Mouse (Mus musculus): ENCODE data around the gene Id2. TPM values are rescaled to one million over a fixed set of nuclear protein-coding genes. Genes with fewer than 3 reads are reported as not detected.

The Id2 gene
- polyA plus RNA-seq, 1 experiment from 2014 or later, result 371 TPM

DNA sequence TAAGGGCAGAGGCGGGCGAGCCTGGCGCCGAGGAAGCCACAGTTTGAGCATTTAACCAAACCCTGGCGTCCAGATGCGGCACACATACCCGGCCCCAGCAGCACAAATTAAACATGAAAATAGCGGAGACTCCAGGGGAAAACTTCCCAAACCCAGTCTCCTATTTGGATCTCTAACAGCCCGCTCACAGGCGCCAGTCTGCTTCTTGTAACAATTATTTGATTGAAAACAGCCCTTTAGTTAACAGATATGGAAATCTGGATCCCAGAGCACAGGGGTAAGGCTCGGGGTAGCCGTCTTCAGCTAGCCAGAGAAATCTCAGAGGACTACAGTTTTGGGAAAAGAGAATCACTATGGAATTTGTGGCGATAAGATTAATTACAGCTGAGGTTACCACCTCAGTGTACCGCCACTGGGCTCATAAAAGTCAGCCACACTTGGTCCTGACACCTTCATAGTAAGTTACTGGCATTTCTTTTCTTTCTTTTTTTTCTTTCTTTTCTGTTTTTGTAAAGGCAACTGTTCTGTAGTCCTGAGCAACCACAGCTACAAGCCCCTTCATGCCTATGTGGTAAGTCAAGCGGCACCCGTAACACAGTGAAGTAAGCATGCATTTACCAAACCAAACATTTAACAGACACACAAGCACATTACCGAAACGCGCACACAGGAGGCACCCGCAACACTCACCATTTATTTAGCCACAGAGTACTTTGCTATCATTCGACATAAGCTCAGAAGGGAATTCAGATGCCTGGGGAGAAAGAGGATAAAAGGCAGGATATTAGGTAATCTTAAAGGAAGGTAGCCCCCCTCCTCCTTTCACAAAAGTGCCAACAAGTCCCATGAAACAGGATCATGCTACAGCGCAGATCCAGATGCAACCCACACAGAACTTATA is 2.1 kb downstream of the Id2 start:
- peak overlapping the region; percentile 74 for H3K27ac ChIP-seq (ENCODE audit: low read depth, low read length)
- peaks cover 35% of the 10 kb centered on the region for H3K4me1 ChIP-seq (ENCODE audit: control insufficient read depth, insufficient read depth, low read length)
- peak overlapping the region; percentile 67 for H3K9ac ChIP-seq (replicated peaks; ENCODE audit: low read depth, low read length)
- peak overlapping the region; percentile 71 for H3K4me3 ChIP-seq (ENCODE audit: low read depth, low read length)
- H3K36me3 ChIP-seq (ENCODE audit: control insufficient read depth, insufficient read depth, low read length), result no peaks in the 10 kb centered on the region
- no peak for ATAC-seq (ENCODE audit: low read depth)
- no peaks in the 10 kb centered on the region for H3K9me3 ChIP-seq (ENCODE audit: control insufficient read depth, low read length)
- H3K4me2 ChIP-seq (ENCODE audit: low read depth, low read length), result peak overlapping the region; percentile 91
- under 1% methylated on average over 22 of the region's 22 CpGs for WGBS
- H3K27me3 ChIP-seq (ENCODE audit: control insufficient read depth, insufficient read depth, low read length), result no peaks in the 10 kb centered on the region

DNA sequence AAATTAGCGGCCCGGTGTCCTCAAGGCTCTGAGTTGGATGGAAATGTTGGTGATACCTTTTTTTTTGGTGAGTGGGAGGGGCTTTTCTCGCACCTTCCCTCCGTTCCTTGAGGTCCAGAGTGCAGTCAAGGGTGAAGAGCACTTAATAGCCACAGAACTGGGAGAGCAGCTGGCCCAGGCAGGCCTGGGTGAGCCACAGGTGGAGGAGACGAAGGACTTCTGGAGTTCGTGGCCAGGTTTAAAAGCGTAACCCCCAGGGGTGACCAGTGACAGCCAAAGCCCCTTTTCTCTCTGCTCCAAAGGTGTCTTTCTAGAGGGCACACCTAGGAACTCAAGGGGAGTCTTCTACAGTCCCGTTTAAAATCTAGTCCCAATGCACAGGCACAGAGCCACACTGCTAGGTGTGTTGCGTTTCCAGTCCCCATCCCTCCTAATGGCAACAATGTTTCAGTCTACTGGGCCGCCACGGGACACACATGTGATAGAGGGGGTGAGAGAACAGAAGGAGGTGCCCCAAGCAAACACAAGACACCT is 3.6 kb downstream of the Id2 start:
- H3K4me3 ChIP-seq (ENCODE audit: low read depth, low read length), result peak overlapping the region; percentile 31
- peaks cover 31% of the 10 kb centered on the region for H3K4me1 ChIP-seq (ENCODE audit: control insufficient read depth, insufficient read depth, low read length)
- no peak overlapping the region for H3K27ac ChIP-seq (ENCODE audit: low read depth, low read length)
- H3K27me3 ChIP-seq (ENCODE audit: control insufficient read depth, insufficient read depth, low read length), result no peaks in the 10 kb centered on the region
- no peaks in the 10 kb centered on the region for H3K36me3 ChIP-seq (ENCODE audit: control insufficient read depth, insufficient read depth, low read length)
- H3K9me3 ChIP-seq (ENCODE audit: control insufficient read depth, low read length), result no peaks in the 10 kb centered on the region
- no peak for ATAC-seq (ENCODE audit: low read depth)
- peak overlapping the region; percentile 59 for H3K4me2 ChIP-seq (ENCODE audit: low read depth, low read length)
- peak overlapping the region; percentile 45 for H3K9ac ChIP-seq (replicated peaks; ENCODE audit: low read depth, low read length)
- 11% methylated on average over 11 of the region's 11 CpGs for WGBS

DNA sequence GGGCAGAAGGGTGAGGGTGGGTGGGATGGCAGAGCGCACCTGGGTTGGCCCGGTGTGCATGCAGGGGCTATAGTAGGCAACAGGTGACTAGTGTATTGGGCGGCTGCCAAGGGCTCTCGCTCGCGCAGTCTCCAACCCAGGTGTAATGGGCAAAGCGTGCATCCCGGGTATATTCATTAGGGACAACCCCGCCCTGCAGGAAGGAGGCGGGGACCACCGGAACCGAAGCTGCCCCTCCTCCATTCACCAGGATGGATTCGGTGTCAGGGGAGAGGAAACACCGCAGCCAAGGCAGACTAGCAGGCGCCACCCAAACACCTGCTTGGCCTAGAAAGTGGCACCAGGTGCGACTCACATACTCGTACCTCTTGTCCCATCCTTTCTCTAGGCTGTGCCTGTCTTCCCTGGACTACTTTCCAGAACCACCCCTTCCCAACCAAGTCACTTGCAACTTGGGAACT is 4.2 kb downstream of the Id2 start:
- Histone ChIP-seq H3K27me3 (ENCODE audit: control insufficient read depth, insufficient read depth, low read length) (no peaks in the 10 kb centered on the region), H3K27ac (ENCODE audit: low read depth, low read length) (no peak overlapping the region), H3K9ac (replicated peaks; ENCODE audit: low read depth, low read length) (0 out of 2 replicates have a peak overlapping the region, but pooled peaks have one; percentile 28), H3K4me3 (ENCODE audit: low read depth, low read length) (peak overlapping the region; percentile 31), H3K4me1 (ENCODE audit: control insufficient read depth, insufficient read depth, low read length) (peaks cover 28% of the 10 kb centered on the region), H3K9me3 (ENCODE audit: control insufficient read depth, low read length) (no peaks in the 10 kb centered on the region), H3K4me2 (ENCODE audit: low read depth, low read length) (peak overlapping the region; percentile 59), H3K36me3 (ENCODE audit: control insufficient read depth, insufficient read depth, low read length) (no peaks in the 10 kb centered on the region)
- WGBS, result 2% methylated on average over 17 of the region's 17 CpGs
- no peak for ATAC-seq (ENCODE audit: low read depth)

DNA sequence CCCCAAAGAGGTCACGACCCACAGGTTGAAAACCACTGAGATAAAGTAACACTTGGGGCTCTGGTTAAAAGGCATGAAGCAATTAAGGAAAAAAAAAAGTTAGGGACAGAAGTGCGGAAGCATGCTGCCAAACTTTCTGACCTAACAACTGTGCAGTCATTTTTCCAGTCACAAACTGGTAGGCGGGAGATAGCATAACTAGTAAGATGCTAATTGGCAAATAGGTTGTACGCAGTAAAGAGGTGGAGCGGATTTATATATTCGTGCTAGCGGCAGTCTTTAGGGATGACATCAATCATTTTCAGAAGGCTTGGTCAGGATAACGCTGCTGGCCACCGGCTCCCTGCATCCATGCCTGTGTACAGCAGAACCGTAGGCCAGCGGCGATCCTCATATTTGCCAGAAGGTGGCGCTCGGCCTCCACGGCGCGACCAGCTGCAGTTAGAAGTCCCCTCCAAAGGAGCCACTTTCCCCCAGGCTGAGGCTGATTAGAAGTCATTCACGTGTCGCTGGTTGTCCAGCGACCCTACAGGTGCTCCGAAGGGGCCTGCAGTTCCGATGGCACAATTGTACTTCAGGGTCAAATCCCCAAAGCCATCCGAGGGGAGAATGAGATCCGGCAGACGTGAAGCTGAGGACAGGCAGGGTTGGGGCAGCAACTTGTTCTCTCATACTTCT is 4.8 kb downstream of the Id2 start:
- peak overlapping the region; percentile 59 for H3K4me2 ChIP-seq (ENCODE audit: low read depth, low read length)
- H3K9me3 ChIP-seq (ENCODE audit: control insufficient read depth, low read length), result no peaks in the 10 kb centered on the region
- WGBS, result 9% methylated on average over 25 of the region's 25 CpGs
- H3K4me1 ChIP-seq (ENCODE audit: control insufficient read depth, insufficient read depth, low read length), result peaks cover 22% of the 10 kb centered on the region
- H3K4me3 ChIP-seq (ENCODE audit: low read depth, low read length), result peak overlapping the region; percentile 31; the same call in 1 of the 2 replicates
- 0 out of 2 replicates have a peak overlapping the region, but pooled peaks have one; percentile 28 for H3K9ac ChIP-seq (replicated peaks; ENCODE audit: low read depth, low read length)
- no peaks in the 10 kb centered on the region for H3K27me3 ChIP-seq (ENCODE audit: control insufficient read depth, insufficient read depth, low read length)
- peak; percentile 60 for ATAC-seq (ENCODE audit: low read depth)
- no peaks in the 10 kb centered on the region for H3K36me3 ChIP-seq (ENCODE audit: control insufficient read depth, insufficient read depth, low read length)
- H3K27ac ChIP-seq (ENCODE audit: low read depth, low read length), result no peak overlapping the region

DNA sequence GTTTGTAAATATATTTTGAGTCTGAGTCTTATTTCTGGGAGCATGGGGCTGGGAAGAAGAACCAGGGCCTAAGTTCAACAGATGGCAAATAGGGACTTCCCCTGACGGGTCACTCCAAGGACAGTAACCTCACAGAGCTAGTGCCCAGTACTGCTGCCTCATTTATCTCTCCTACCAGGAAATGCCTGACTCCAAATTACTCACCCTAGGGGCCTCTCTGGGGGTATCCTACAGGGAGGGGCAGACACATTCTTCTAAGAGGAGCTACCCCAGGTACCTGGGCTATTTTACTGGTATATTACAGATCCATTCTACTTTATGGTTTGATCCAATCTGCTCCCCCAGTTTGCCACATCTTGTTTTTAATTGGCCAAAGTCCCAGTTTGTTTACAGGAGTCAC is 7.5 kb downstream of the Id2 start:
- no peak for ATAC-seq (ENCODE audit: low read depth)
- peaks cover 15% of the 10 kb centered on the region for H3K4me1 ChIP-seq (ENCODE audit: control insufficient read depth, insufficient read depth, low read length)
- 64% methylated on average over 1 of the region's 1 CpGs for WGBS
- H3K4me3 ChIP-seq (ENCODE audit: low read depth, low read length), result no peak overlapping the region
- H3K4me2 ChIP-seq (ENCODE audit: low read depth, low read length), result no peak overlapping the region
- no peak overlapping the region for H3K27ac ChIP-seq (ENCODE audit: low read depth, low read length)
- no peaks in the 10 kb centered on the region for H3K36me3 ChIP-seq (ENCODE audit: control insufficient read depth, insufficient read depth, low read length)
- no peaks in the 10 kb centered on the region for H3K27me3 ChIP-seq (ENCODE audit: control insufficient read depth, insufficient read depth, low read length)
- no peak overlapping the region for H3K9ac ChIP-seq (replicated peaks; ENCODE audit: low read depth, low read length)
- H3K9me3 ChIP-seq (ENCODE audit: control insufficient read depth, low read length), result no peaks in the 10 kb centered on the region

DNA sequence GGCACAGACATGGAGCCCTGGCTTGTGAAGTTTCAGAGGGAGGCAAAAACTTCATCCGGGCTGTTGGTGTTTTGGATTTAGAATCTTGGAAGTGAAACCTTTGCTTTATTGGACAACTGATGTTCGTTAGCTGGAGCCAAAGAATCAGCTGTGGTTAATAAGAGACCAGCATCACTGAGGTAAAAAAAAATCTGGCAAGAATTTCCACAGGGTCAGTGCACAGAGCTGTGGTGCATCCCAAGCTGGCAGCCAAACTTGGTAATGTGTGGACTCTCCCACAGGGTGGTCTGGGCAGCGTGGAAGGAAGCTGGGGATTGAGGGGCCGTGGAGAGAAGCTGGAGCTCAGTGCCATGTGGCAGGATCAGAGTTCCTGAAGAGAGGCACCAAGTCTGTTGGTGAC is 10.0 kb downstream of the Id2 start:
- no peak overlapping the region for H3K9ac ChIP-seq (replicated peaks; ENCODE audit: low read depth, low read length)
- H3K4me2 ChIP-seq (ENCODE audit: low read depth, low read length), result no peak overlapping the region
- H3K4me1 ChIP-seq (ENCODE audit: control insufficient read depth, insufficient read depth, low read length), result no peaks in the 10 kb centered on the region
- ATAC-seq (ENCODE audit: low read depth), result no peak
- H3K27me3 ChIP-seq (ENCODE audit: control insufficient read depth, insufficient read depth, low read length), result no peaks in the 10 kb centered on the region
- H3K9me3 ChIP-seq (ENCODE audit: control insufficient read depth, low read length), result no peaks in the 10 kb centered on the region
- H3K4me3 ChIP-seq (ENCODE audit: low read depth, low read length), result no peak overlapping the region
- no peak overlapping the region for H3K27ac ChIP-seq (ENCODE audit: low read depth, low read length)
- no peaks in the 10 kb centered on the region for H3K36me3 ChIP-seq (ENCODE audit: control insufficient read depth, insufficient read depth, low read length)
- 68% methylated on average over 4 of the region's 4 CpGs for WGBS

DNA sequence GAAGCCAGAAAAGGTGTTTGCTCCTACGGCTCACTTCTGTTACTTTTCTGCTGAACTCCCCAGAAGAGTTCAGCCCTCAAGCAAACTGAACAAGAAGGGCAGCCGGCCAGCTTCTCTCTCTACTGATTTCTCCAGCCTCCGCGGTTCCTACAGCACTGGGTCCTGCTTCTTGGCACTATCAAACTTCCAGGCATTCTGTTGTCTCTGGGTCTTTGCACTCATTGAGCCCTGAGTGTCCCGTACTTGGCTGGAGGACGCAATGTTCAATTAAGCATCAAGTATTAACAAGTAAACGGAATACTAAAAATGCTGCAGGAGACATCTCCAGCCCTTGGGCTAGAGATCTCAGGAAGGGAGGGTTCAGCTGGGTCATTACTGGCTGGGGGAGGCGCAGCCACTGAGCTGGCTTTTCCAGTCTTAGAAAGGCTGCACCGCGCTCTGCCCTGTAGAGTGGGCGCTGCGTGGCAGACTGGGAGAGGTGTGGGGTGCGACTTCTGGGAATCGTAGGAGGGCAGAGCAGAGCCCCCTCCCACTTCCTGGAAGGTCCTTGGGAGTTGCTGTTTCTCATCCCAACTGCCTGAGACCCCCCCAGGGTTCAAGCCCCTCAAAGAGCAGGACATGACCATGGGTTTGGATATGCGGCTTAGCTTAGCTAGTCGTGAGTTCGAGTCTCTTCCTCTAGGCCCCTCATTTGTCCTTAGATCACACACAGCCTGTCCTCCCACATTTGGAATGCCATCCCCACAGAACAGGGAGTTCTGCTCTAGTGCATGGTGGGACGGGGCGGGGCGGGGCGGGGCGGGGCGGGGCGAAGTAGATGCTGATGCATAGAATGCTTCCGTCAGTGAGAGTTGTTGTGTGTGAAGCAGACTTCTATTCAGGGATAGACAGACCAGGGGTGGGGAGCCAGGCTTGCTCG is 13.4 kb downstream of the Id2 start:
- Histone ChIP-seq H3K4me2 (ENCODE audit: low read depth, low read length) (no peak overlapping the region), H3K27ac (ENCODE audit: low read depth, low read length) (no peak overlapping the region), H3K36me3 (ENCODE audit: control insufficient read depth, insufficient read depth, low read length) (no peaks in the 10 kb centered on the region), H3K4me3 (ENCODE audit: low read depth, low read length) (no peak overlapping the region), H3K27me3 (ENCODE audit: control insufficient read depth, insufficient read depth, low read length) (no peaks in the 10 kb centered on the region), H3K4me1 (ENCODE audit: control insufficient read depth, insufficient read depth, low read length) (no peaks in the 10 kb centered on the region), H3K9me3 (ENCODE audit: control insufficient read depth, low read length) (no peaks in the 10 kb centered on the region), H3K9ac (replicated peaks; ENCODE audit: low read depth, low read length) (no peak overlapping the region)
- ATAC-seq (ENCODE audit: low read depth), result no peak
- WGBS, result 47% methylated on average over 26 of the region's 26 CpGs

DNA sequence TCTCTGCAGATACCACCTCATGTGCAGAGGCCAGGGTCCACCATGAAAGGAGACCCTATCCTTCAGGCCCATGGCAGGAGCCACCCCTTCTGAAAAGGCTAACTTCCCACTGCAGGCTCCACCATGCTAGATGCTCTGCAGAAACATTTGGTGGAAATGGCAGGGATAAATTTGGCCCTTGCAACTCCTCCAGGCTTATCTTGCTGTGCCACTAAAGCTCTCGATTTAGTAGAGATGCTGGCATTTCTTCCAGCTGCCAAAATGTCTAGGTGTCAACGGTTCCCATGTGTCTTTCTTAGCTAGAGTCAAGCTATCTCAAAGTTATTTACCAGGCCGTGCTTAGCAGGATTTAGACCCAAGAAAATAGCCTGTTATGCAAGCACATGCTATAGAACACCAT is 22.6 kb downstream of the Id2 start:
- no peak for ATAC-seq (ENCODE audit: low read depth)
- no peak overlapping the region for H3K27ac ChIP-seq (ENCODE audit: low read depth, low read length)

More for the DNA sequence above, 22.6 kb downstream of the Id2 start:
- no peaks in the 10 kb centered on the region for H3K4me1 ChIP-seq (ENCODE audit: control insufficient read depth, insufficient read depth, low read length)
- no peak overlapping the region for H3K9ac ChIP-seq (replicated peaks; ENCODE audit: low read depth, low read length)
- 86% methylated on average over 3 of the region's 3 CpGs for WGBS
- no peak overlapping the region for H3K4me2 ChIP-seq (ENCODE audit: low read depth, low read length)
- H3K36me3 ChIP-seq (ENCODE audit: control insufficient read depth, insufficient read depth, low read length), result no peaks in the 10 kb centered on the region
- H3K4me3 ChIP-seq (ENCODE audit: low read depth, low read length), result no peak overlapping the region
- no peaks in the 10 kb centered on the region for H3K27me3 ChIP-seq (ENCODE audit: control insufficient read depth, insufficient read depth, low read length)
- no peaks in the 10 kb centered on the region for H3K9me3 ChIP-seq (ENCODE audit: control insufficient read depth, low read length)

All from neural tube, embryonic 14.5 days (tissue).